Mouse (Mus musculus) kidney, postnatal 36 days (tissue): ENCODE data around the gene Cpa2.

Source experiments
- DNase-seq, 2 experiments: peaks; one replicate each; pipeline ENCODE4 v3.0.0; 2021 to 2022; ENCODE audit warnings: mixed read lengths in 2 of 2

Cpa2 gene

DNA sequence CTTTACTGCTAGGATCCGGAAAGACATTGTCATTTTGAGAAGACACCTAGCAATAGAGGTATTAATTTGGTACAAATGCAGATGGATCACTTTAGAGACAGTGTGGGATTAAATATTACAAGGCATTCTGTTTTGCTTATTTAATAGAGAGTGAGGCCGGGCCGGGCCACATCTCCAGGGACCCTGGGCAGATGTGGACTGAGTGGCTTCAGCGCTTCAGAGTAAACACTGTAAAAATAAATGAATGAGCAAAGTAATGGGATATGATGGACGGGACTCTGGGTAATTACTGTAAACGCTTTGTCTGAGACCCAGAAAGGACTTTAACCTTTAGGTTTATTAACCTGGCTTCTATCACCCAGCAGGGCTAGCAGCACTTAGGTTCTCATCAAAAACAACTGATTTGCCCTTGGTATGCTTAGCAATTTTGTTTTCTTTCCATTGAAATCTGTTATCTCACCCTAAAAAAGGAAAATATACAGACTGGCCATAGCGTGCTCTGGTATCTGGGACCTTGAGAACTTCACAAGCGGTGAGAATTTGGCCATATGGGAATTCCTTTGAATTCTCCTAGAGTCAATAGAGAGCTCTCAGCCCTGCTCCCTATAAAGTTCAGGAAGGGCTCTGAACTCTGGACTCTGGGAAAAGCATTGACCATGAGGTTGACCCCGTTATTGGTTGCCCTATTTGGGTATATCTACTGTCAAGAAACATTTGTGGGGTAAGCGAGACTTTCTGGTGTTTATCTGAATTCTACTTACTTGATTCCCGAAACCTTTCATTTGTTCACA is at the start of gene Cpa2:
Gene Cpa2 (plus strand): TSS at position 574 of the 791 bp plus-strand sequence.
- no peak for DNase-seq

GRCm38 (mm10) chr6:30499049-30499448 is 42.3 kb upstream of the Cpa2 start:
- no peak for DNase-seq

- DNase-seq: no peak
Measured at GRCm38 (mm10) chr6:30508824-30509223, 32.6 kb upstream of the Cpa2 start.

GRCm38 (mm10) chr6:30509265-30510239 is 31.8 kb upstream of the Cpa2 start, which contains the start of the genes Tmem209 and Ssmem1:
Gene Tmem209 (minus strand): TSS chr6:30509783.
Gene Ssmem1 (plus strand): TSS chr6:30509849.
- DNase-seq: peak; percentile 100

- DNase-seq: peak in 1 of 2 experiments; percentile 4
Measured at GRCm38 (mm10) chr6:30510291-30510690, 31.1 kb upstream of the Cpa2 start.

DNA sequence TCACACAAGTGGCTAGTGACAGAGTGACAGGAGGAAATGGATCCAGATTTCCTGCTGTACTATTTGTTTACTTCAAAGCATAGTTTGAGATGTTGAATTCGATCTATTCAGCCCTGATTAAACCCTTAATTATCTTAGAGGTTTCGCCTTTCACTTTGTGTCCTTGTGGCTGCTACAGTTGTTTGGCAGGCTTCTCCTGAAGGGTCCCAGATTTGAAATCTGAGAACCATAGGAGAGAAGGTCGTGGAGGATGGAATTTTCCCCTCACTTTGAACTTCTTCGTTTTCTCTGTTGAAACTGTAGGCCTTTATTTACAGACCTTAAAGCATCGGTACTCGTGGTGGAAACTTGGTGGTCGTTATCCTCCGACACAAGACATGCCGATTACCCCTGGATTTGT is 27.1 kb upstream of the Cpa2 start:
- no peak for DNase-seq

DNA sequence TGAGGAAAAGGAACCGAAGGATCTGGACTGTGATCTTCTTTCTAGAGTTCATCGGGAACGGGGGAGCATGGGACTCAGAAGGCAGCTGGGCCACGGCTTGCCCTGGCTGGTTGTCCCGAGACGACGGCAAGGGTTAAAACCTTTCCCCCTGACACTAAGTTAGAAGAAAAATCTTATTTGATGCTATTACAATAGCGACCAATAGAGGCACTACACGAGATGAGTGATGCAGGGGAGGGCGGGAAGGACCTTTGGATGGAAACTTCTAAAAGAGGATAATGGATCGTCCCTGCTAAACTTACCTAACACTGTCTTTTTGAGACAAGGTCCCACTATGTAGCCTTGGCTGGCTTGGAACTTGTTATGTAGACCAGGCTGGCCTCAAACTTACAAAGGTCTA is 21.0 kb upstream of the Cpa2 start:
- no peak for DNase-seq

DNA sequence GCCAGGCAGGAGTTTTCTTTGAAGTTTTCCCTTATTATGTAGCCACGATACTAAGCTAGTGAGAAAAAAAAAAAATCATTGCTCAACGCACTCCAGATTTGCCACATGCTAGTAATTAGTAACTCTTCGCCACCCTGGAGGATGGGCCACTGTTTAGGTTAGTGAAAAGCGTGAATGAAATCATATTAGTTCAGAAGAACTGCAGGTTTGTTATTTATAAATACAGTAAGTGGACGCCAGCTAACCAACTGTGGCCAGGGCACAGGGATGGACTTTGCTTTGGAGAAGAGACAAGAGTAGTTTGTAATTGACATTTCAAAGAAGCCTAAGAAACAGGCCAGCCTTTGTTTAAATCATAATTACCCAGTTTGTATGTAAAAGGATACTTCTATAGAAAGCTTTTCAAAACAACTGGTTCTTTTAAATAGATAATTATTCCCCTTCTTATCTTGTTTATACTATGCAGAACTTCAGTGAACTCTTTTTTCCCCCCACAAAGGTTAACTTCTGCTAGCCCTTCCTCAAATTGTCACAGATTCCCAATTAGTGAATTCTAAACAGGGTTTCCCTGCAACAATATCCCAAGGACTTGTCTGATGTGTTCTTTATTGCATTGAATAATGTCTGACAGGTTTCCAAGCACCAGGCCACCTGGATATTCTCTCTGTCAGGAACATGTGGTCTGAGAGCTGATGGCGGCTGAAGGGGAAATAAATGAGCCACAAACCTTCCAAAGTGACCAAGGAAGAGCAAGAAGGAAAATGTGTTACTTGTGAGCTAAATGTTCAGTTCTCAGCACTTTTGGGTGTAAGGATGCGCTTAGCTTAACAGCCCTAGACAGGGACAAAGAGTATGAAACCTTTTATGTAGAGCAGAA is 15.7 kb upstream of the Cpa2 start:
- peak; percentile 33 to 40 for DNase-seq

DNA sequence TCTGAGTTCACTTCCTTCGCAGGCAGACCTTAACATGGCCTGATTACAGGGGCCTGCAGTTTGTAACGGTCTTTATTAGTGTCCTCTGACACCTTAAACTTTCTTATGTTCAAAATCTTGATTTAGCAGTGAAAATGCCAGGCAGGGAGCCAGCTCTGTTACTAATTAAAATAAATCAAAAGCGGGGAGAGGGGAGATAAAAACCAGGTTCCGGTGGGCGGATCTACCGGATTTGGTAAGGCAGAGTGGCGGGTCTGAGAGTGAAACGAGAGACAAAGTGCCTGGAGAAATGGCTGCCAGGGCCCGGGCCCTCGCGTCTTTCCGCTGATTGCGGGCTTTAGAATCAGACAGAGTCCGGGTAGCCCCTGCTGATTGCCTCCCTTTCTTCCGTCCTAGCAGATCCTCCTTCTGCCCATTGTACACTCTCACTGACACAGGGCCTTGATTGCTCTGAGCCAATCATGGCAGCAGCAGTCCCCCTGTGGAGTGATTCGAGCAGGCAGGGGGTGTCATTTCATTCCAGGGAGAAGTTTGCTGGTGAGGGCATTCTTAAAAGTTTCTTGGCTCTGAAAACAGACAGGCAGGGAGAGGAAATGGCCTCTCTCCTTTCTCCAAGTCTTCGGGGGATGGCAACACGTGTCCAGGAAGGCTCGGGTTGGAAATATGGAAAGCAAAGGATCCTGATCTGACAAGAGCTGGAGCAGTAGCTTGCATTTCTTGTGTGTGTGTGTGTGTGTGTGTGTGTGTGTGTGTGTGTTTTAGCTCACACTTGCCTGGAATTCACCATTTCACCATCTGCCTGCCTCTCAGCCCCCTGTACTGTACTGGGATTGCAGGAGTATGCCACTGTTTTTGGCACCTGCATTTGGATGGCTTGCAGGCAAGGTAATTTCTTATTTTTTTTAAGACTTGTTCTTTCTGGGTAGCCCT is 14.5 kb upstream of the Cpa2 start:
- peak; percentile 37 to 72 for DNase-seq

GRCm38 (mm10) chr6:30528800-30529199 is 12.6 kb upstream of the Cpa2 start:
- no peak for DNase-seq

GRCm38 (mm10) chr6:30535340-30535739 is 6.0 kb upstream of the Cpa2 start:
- peak; percentile 49 to 85 for DNase-seq

GRCm38 (mm10) chr6:30538240-30538639 is 3.1 kb upstream of the Cpa2 start:
- DNase-seq: no peak

DNA sequence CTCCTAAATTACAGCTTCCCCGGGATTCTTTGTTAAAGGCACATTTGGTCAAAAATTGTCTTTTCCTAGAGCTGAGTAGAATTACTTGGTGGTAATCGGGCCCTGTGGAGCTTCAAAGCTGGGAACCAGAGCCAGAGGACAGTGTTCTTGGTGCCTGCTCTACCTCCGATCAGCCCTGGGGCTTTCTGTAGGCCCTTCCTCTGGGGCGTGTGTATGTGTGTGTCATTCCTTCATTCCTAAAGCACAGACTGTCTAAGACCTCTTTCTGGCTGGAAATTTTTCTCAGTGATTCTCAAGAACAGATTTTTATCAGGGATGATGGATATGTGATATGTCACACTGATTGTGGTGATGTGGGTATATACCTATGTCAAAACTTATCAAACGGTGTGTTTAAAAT is 2.6 kb upstream of the Cpa2 start:
- no peak for DNase-seq

GRCm38 (mm10) chr6:30542277-30542676 is 895 bp downstream of the Cpa2 start:
- DNase-seq: no peak

DNA sequence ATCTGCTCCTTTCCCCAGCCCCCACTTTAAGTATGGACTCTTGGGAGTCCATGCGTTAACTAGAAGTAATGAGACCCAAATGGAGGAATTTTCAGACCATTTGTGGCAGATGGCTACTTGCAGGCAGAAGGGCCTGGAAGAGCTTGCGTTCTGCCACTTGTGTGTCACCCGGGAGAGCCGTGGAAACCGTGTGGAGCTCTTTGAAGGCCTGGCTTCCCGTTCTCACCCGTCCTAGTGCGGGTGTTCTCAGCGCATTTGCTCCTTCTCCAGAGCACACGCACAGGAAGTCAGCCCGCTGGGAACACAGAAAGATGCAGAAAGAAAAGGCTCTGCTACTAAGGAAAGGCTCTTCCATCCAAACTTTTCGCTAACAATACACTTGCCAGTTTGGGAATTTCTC is 1.7 kb downstream of the Cpa2 start:
- DNase-seq: no peak

GRCm38 (mm10) chr6:30543851-30544250 is 2.5 kb downstream of the Cpa2 start:
- no peak for DNase-seq

DNA sequence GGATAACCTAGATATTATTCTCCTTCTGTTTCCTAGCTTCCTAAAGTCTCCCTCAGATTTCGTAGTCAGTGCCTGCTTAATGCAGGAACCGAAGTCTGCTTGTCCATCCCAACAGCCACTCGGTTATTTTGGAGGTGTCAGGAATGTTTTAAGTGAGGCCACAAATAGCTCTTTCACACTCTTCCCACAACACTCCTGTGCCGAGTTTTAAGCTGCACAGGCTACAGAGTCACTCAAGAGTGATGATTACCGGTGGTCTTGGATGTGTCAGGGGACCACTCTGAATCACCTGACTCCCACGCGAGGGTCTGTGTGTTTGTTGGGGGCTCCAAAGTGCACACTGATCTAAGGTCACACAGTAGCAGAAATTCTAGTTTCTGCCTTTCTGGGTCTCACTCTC is 4.3 kb downstream of the Cpa2 start:
- DNase-seq: no peak

DNA sequence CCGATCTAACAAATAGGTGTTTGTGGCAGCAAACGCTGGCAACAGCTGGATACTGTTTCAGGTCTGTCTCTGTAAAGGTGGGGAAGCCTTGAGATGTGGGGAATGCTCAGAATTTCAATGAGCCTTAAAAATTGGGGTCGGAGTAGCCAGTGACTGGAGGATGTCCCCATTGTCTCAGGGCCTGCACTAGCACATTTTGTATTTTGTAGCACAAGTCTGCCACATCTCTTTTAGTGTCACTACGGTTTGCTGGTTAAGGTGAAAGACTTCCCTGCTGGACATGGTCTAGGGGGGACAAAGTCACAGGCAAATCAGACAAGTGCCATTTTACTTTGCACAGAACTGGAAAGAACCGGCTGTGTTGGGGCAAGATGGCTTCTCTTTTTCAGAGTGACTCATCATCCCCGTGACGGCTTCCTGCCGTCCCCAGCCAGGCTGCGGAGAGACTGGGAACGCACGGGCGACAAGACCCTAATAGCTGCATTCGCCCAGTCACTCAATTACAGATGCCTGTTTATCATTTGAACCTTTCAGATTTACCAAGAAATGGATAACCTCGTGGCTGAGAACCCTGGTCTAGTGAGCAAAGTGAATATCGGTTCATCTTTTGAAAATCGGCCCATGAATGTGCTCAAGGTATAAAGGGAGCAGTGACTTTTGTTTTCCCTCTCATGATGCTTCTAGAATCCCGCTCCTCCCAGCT is 5.3 kb downstream of the Cpa2 start:
- DNase-seq: peak in 1 of 2 experiments; percentile 24

DNA sequence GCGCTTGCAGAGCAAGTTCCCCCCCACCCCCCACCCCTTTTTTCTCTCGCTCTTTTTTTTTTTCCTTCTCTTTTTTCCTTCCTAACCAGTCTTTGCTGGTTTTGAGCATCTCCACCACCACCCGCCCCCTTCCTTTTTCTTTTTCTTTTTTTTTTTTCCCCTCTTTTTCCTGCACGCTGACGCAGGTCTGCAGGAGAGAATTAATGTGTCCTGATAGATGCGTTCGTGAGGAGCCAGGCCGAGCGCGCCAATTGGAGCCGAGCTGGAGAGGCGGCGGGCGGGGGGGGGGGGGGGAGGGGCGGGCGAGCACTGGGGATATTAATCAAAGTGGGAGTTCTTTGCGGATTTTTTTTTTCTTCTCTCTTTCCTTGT is 5.9 kb downstream of the Cpa2 start:
- peak in 1 of 2 experiments; percentile 44 for DNase-seq

DNA sequence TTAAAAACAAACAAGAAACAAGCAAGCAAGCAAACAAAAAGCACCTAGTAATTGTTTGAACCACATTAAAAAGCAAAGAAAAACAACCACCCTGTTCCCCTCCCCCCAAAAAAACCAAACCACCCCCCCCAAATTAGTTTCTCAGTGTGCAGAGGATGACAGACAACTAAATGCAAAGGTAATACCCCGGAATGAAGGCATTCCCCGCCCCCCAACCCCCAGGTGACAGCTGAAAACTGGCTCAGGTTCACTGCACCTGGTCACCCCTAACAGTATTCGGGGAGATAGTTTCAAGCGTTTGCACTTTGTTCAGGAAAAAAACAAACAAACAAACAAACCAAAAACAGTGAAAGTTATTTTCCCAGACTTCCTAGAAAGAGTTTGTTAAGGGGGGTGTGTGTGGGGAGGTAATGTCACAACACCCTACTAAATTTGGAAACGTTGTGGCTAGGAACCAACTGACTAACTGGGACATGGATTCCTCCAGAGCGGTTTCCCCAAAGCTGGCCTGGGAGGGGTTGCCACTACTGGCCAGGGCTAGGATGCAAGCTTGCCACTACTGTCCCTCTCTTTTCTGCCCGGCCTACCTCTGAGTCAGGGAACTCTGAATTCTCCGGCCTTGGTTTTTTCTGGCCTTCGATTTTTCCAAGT is 6.4 kb downstream of the Cpa2 start:
- DNase-seq: no peak
